Mouse (Mus musculus) ovary, postnatal 36 days (tissue): ENCODE measurements around the gene Dexi.
A peak's percentile ranks its signal among the peaks of the same experiment; 100 is the strongest.

Source experiments
- DNase-seq: peaks from one replicate; pipeline ENCODE4 v3.0.0; 2022; ENCODE audit warnings: low spot score, mixed read lengths

Dexi gene

DNA sequence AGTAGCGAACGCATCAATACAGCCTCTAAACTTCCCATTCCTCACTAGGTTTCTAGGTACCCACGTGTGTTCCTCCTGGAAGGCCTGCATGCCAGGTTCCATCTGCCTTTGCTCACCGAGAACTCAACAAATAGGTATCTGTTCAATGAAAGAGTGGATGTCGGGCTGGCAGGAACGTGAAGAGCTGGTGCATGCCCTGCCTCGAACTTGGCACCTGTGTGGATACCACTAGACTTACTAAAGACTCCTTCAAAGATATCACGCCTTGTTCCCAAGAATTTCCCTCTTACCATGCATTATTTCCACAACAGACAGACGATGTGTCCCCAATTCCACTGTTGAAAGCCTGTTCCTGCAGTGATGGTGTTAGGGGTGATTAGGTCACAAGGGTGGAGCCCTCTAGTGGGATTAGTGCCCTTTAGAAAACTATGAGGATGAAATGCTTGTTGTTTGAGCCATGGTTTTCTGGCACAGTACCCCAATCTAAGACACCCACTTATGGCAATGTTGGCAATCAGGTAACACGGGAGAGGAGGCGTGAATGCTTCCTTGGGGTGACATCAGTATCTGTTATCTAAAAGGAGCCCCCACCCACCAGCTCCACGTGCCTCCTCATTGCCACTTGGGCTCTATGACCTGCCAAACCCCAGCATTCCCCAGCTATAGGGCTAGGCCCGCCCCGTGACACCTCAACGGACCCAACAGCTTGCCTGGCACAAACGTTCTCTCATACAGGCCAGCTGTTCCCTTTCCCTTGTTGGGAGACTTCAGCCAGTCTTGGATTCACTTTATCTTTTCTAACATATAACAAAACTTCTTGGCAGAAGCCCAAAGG is 1.9 kb downstream of the Dexi start:
- no peak for DNase-seq

- DNase-seq = no peak
Measured at GRCm38 (mm10) chr16:10536961-10537360, 5.9 kb downstream of the Dexi start.

DNA sequence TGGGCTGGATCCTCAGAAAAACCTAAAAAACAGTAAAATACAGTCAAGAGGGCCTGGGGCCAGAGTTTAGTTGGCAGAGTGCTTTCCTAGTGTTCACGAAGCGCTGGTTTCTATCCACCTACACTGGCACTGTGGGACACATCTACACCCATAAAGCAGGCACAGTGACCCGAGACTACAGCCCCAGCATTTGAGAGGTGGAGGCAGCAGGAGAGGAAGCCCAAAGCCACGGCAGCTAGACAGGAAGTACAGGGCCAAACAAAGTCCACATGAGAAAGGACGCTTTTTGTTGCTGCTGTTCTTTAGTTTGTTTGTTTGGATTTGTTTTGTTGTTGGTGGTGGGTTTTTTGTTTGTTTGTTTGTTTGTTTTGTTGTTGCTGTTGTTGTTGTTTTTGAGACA is 6.5 kb downstream of the Dexi start:
- DNase-seq = no peak

GRCm38 (mm10) chr16:10534567-10534966 is 8.3 kb downstream of the Dexi start:
- no peak for DNase-seq

DNA sequence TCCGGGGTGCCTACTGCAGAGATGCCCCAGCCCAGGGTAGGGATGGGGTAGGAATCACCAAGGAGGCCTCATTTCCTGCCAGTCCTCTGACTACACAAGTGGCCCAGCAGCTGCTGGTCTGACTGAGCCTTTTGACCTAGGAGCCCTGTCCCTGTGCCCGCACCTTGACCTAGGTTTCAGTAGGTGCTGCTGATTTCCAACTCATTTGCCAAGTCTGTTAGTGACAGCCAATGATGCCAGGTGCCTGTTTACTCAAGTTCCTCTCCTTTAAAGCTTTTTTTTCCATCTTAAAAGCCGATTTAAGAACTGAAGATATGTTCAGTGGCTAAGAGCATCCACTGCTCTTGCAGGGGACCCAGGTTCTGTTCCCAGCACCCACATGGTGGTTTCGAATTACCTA is 9.1 kb downstream of the Dexi start:
- DNase-seq = no peak

GRCm38 (mm10) chr16:10530179-10530578 is 12.7 kb downstream of the Dexi start:
- DNase-seq = no peak

DNA sequence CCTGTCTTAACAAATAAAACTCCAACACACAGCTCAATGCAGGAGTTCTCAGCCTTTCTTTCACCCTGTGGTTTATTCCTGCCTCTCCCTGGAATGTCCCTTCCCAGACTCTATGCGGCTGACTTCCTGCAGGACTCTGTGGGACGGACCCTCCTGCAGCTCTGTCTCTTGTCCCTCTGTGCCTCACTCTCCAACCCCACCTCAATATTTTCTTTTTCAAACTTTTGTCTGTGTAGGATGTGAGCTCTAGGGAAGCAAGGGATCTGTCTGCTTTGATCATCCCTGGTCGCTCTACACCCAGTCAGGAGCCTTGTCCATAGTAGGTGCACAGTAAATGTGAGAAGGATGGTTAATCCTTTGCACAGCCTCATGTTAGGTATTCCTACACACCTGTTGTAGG is 14.5 kb downstream of the Dexi start:
- DNase-seq = no peak

- DNase-seq = no peak
Measured at GRCm38 (mm10) chr16:10527046-10527644, 15.7 kb downstream of the Dexi start.

DNA sequence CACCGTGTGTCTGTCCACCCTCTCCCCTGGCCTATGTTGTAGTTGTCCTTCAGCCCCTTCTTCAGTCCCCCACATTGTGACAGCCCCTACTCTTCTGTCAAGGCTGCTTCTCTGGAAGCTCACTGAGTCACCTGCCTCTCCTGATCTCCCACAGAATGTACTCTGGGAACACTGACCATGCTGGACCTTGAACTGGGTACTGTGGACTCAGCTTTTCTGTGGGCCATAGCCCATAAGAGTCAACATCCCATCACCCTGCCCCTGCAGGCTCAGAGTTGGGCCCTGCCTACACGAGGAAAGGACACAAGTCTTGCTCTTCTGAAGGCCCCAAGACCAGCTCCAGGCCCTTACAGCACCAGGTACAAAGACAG is 17.3 kb downstream of the Dexi start:
- no peak for DNase-seq

DNA sequence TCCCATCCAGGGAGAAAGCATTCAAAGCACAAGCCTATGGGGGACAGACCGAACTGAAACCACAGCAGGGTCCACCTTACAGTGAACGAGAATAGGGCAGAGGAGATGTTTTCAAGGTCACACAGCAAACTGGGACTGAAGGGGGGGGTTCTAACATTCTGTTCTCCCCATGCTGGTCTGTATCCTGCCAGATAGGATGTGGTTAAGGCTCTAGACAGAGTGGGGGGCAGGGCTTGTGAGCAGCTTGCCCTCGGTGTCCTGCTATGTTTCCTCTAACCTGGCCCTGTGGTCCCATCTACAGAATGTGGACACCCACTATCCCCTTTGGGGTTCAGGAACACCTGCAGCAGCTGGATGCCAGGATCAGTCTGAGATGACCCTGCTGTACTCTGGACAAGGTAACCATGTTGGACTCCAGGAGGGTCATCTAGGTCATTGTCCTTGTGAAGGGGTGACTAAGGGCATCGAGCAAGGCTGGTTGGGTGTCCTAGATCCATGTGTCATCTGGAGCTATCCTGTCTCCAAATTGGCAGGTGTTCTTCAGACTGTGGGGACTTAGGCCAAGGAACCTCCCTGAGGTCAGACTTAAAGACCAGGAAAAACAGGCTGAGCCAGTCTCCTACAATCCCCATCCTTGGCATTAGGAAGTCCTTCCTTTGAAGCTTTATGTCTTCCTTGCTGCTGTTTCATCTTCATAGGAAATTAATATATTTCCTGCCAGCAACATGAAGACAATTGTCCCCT is 17.8 kb downstream of the Dexi start:
- no peak for DNase-seq

- DNase-seq = no peak
Measured at GRCm38 (mm10) chr16:10523650-10524049, 19.2 kb downstream of the Dexi start.

DNA sequence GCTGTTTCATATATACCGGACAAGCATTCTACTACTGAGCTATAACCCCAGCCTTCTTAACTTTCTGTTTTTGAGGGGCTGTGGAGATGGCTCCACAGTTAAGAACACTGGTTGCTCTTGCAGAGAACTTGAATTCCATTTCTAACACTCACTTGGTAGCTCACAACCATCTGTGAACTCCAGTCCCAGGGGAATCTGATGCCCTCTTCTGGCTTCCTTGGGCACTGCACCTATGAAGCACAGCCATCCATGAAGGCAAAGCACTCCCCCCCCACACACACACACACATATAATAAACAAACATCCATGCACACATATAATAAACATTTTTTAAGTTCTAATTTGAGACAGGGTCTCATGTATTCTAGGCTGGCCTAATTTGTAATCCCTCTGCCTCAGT is 20.0 kb downstream of the Dexi start:
- peak; percentile 59 for DNase-seq

DNA sequence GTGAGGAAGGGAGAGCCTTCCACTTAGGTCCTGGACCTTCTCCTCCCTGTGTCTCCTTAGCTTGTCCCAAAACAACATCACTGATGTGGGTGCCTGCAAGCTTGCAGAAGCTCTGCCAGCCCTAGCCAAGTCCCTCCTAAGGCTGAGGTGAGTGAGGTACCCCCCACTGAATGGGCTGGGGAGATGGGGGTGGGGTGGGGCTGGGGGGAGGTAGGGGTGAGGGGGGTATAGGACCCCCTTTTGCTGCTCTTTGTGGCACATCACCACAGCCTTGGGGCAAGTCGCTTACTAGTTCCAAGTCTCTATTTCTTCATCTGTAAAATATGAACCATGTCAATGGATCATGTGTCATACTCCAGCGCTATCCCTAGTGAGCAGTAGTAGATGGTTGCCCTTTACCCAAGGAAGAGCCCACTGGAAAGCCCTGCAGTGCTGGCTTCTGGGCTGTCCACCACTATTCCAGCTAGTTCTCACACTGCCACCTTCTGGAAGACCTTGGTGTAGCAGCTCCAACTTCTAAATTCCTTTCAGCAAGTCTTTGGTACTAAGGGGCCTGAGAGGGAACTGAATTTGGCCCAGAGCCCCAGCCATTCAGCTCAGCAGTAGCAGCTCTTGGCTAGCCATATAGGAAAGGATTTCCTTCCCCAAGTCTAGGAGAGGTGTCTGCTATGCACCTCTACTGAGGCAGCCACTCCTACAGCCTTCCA is 21.8 kb downstream of the Dexi start:
- peak; percentile 62 for DNase-seq

- no peak for DNase-seq
Measured at GRCm38 (mm10) chr16:10518030-10518429, 24.8 kb downstream of the Dexi start.

DNA sequence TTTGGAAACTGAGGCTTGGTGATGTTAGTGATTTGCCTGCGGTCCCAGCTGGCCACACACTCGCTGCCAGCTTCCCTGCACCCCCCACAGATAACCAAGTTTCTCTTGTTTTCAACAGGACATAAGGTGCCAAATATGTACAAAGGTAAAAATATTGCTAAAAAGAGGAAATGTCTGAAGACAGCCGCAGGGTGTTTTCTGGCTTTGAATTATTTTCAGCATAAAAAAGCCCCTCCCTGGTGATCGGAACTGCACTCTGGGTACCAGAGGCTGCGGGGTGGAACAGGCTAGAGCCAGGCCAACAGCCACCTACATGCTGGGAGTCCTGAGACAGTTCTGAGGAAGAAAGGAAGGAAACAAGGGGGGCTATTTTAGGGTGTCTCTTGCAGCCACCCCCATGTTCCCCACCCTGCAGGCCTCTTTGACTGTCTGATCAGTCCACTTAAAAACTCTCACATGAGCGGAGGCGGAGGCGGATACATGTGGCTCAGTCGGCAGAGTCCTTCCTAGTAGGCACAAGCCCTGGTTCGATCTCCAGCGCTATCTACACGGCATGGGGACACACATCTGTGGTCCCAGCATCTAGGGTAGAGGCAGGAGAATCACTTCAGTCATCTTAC is 26.8 kb downstream of the Dexi start:
- no peak for DNase-seq

DNA sequence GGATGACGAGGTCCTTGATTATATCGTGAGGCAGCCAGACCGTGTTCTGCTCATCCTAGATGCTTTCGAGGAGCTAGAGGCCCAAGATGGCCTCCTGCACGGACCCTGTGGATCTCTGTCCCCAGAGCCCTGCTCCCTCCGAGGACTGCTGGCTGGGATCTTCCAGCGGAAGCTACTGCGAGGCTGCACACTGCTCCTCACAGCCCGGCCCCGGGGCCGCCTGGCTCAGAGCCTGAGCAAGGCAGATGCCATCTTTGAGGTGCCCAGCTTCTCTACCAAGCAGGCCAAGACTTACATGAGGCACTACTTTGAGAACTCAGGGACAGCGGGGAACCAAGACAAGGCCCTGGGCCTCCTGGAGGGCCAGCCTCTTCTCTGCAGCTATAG is 31.7 kb downstream of the Dexi start:
- DNase-seq = no peak

- no peak for DNase-seq
Measured at GRCm38 (mm10) chr16:10510477-10511133, 32.2 kb downstream of the Dexi start.

DNA sequence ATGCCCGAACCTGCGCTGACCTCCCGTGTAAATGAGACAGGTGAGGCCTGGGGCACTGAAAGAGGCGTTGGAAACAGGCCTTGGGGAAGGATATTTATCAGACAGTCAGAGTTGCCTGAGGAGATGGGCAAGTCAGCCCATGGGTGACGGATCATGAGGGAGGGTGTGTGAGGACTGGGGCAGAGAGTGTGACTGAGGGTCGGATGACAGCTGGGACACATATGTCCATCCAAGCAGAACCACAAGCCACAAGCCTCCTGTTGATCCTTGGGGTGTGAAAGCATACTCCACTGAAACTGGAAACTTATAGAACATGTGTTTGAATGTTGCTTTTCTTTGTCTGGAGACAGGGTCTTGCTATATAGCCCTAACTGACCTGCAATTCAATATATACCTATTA is 34.2 kb downstream of the Dexi start:
- no peak for DNase-seq

GRCm38 (mm10) chr16:10507445-10507844 is 35.4 kb downstream of the Dexi start:
- no peak for DNase-seq

- DNase-seq = no peak
Measured at GRCm38 (mm10) chr16:10503058-10503457, 39.8 kb downstream of the Dexi start.

DNA sequence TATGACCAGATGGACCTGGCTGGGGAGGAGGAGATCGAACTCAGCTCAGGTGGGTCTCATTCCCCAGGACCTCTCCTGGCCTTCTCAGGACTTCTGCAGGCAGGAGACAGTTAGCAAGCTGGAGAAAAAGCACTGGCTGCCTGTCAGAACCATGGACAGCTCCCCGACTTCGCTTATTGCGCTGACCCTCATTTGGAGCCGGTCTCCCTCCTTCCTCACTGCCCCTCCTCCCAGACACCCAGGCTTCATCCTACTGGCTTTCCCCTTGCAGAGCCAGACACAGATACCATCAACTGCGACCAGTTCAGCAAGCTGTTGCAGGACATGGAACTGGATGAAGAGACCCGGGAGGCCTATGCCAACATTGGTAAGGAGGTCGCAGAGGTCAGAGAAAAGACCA is 41.0 kb downstream of the Dexi start:
- peak; percentile 64 for DNase-seq

DNA sequence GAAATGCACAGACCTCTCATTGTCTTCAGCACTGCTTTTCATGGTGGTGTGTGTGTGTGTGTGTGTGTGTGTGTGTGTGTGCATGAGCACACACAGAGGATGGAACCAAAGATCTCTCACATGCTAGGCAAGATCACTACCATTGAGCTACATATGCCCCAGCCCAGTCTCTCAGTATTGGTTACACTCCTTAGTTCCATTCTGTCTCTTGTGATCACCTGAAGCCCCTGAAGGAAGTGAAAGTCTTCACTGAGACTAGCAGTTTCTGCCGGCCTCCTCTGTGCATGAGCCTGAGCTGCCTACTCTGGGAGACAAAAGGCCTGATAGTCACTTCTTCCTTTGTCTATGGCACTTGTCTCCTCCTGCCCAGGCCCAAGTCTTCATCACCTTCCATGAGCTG is 43.7 kb downstream of the Dexi start:
- DNase-seq = no peak
